Mouse (Mus musculus): ENCODE results near the gene Dlg3.

GRCm38 (mm10) chrX:100774341-100774811 lies 6.9 kb downstream of the Dlg3 start:
- TF ChIP-seq CTCF (IDR thresholded peaks at IDR 0.05 in 2 of 3, conservative IDR thresholded peaks at IDR 0.05 in 1 of 3; ENCODE audit: control insufficient read depth in 1 of 3, insufficient read depth in 1 of 3, low read depth in 2 of 3, low read length in 3 of 3, poor library complexity in 1 of 3, severe bottlenecking in 1 of 3) (peak; percentile 38 to 68 (median 57)), POLR2A (IDR thresholded peaks at IDR 0.05; ENCODE audit: control insufficient read depth in 1 of 2, insufficient read depth in 1 of 2, low read depth in 1 of 2, low read length in 2 of 2, poor library complexity in 1 of 2) (no peak), NRF1 (IDR thresholded peaks at IDR 0.05; ENCODE audit: insufficient read depth, low read depth, low read length, poor library complexity, severe bottlenecking) (no peak), CHD2 (IDR thresholded peaks at IDR 0.05; ENCODE audit: low read length) (no peak), MAZ (IDR thresholded peaks at IDR 0.05; ENCODE audit: low read depth, low read length) (no peak), MYC (IDR thresholded peaks at IDR 0.05; ENCODE audit: low read depth, low read length) (no peak), SMC3 (IDR thresholded peaks at IDR 0.05; ENCODE audit: low read depth, low read length) (peak; percentile 46)

Measured in MEL (cell line).